Mouse (Mus musculus): ENCODE results near the gene Aldoc.

- TF ChIP-seq CTCF (conservative IDR thresholded peaks at IDR 0.05; ENCODE audit: low read length) = no peak
- no peak for TF ChIP-seq POU5F1 (IDR thresholded peaks at IDR 0.05; ENCODE audit: borderline replicate concordance, low read length)
These were observed 49.8 kb downstream of the Aldoc start for GRCm38 (mm10) chr11:78372610-78373009.

Data from E14TG2a.4 (cell line).